7 mouse cellular contexts compared by ENCODE assay signal in the genomic region with DNA sequence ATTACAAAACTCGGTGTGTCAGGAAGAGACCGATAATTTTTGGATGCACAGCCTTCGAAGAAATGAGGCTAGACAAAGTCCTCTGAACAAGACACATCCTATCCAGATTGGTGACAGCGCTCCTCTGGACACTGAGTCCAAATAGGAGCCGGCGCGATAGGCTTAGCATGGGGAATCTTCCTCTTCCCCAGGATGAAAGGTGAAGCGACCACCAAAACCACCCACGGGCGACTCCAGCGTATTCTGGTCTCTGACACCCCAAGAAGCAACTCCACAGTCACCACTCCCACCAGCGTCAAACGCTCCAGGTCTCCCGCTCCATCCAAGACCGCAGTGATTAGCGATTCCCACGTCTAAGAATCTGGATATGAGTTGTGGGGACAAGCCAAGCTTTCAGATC. TPM values are rescaled to one million over a fixed set of nuclear protein-coding genes. Genes with fewer than 3 reads are reported as not detected.
A peak's percentile ranks its signal among the peaks of the same experiment; 100 is the strongest.
DNase-seq lines count a peak whose midpoint lies in the region; ATAC-seq and TF ChIP-seq lines count a peak whose summit lies in the region.

No protein-coding gene starts in this region.

- H3K4me1 ChIP-seq in lung, postnatal 0 days (ENCODE audit: insufficient read depth, low read depth, low read length) = peaks cover 10% of the 10 kb centered on the region; the same call in 1 of the 2 replicates
- H3K4me1 ChIP-seq in forebrain, embryonic 14.5 days (ENCODE audit: control insufficient read depth, insufficient read depth, low read length) = peaks cover 4% of the 10 kb centered on the region
- H3K4me1 ChIP-seq in limb, embryonic 11.5 days (ENCODE audit: control insufficient read depth, insufficient read depth, low read length) = peaks cover 11% of the 10 kb centered on the region
- H3K4me1 ChIP-seq in stomach, embryonic 15.5 days = peaks cover 3% of the 10 kb centered on the region

- H3K4me2 ChIP-seq in lung, postnatal 0 days (replicated peaks; ENCODE audit: low read depth, low read length) = peak overlapping the region; percentile 99
- H3K4me2 ChIP-seq in forebrain, embryonic 14.5 days (ENCODE audit: low read length) = peak overlapping the region; percentile 97
- H3K4me2 ChIP-seq in limb, embryonic 11.5 days (ENCODE audit: low read depth, severe bottlenecking) = peak overlapping the region; percentile 78; the same call in 1 of the 2 replicates
- peak overlapping the region; percentile 97 for H3K4me2 ChIP-seq in stomach, embryonic 15.5 days

- no peak for TF ChIP-seq CTCF in lung, postnatal 0 days (IDR thresholded peaks at IDR 0.05)

- H3K9me3 ChIP-seq in lung, postnatal 0 days (ENCODE audit: low read length) = no peaks in the 10 kb centered on the region
- H3K9me3 ChIP-seq in forebrain, embryonic 14.5 days (replicated peaks; ENCODE audit: control insufficient read depth, low read length) = no peaks in the 10 kb centered on the region
- H3K9me3 ChIP-seq in limb, embryonic 11.5 days (ENCODE audit: control insufficient read depth, low read length) = no peaks in the 10 kb centered on the region
- H3K9me3 ChIP-seq in stomach, embryonic 15.5 days = no peaks in the 10 kb centered on the region

- H3K27me3 ChIP-seq in lung, postnatal 0 days (replicated peaks; ENCODE audit: insufficient read depth, low read length) = peaks cover 15% of the 10 kb centered on the region
- H3K27me3 ChIP-seq in forebrain, embryonic 14.5 days (replicated peaks; ENCODE audit: control insufficient read depth, insufficient read depth, low read length) = peaks cover 20% of the 10 kb centered on the region
- peaks cover 43% of the 10 kb centered on the region for H3K27me3 ChIP-seq in limb, embryonic 11.5 days (ENCODE audit: control insufficient read depth, insufficient read depth, low read length)
- peaks cover 16% of the 10 kb centered on the region for H3K27me3 ChIP-seq in stomach, embryonic 15.5 days (replicated peaks)

- H3K36me3 ChIP-seq in lung, postnatal 0 days (ENCODE audit: insufficient read depth, low read length) = no peaks in the 10 kb centered on the region
- H3K36me3 ChIP-seq in forebrain, embryonic 14.5 days (ENCODE audit: control insufficient read depth, insufficient read depth, low read length) = no peaks in the 10 kb centered on the region
- no peaks in the 10 kb centered on the region for H3K36me3 ChIP-seq in limb, embryonic 11.5 days (ENCODE audit: control insufficient read depth, insufficient read depth, low read length)
- no peaks in the 10 kb centered on the region for H3K36me3 ChIP-seq in stomach, embryonic 15.5 days

- no peak overlapping the region for H3K9ac ChIP-seq in lung, postnatal 0 days (replicated peaks; ENCODE audit: low read depth)
- H3K9ac ChIP-seq in forebrain, embryonic 14.5 days (ENCODE audit: low read length) = peak overlapping the region; percentile 65; the same call in 1 of the 2 replicates
- no peak overlapping the region for H3K9ac ChIP-seq in limb, embryonic 11.5 days (ENCODE audit: low read length)
- H3K9ac ChIP-seq in stomach, embryonic 15.5 days = no peak overlapping the region

- DNase-seq in lung, postnatal 0 days (ENCODE audit: low spot score) = no peak
- no peak for DNase-seq in lung, postnatal 4 days
- peak; percentile 4 for DNase-seq in forebrain, embryonic 14.5 days (ENCODE audit: low spot score)
- DNase-seq in limb, embryonic 11.5 days (ENCODE audit: low spot score) = no peak
- no peak for DNase-seq in cerebellum, adult 9-11 months
- no peak for DNase-seq in T-cell, adult 2 months (ENCODE audit: low spot score)

- peak overlapping the region; percentile 63 for H3K4me3 ChIP-seq in lung, postnatal 0 days (ENCODE audit: low read depth, low read length)
- peak overlapping the region; percentile 66 for H3K4me3 ChIP-seq in forebrain, embryonic 14.5 days (ENCODE audit: low read depth, low read length)
- peak overlapping the region; percentile 64 for H3K4me3 ChIP-seq in limb, embryonic 11.5 days (ENCODE audit: low read depth, low read length)
- peak overlapping the region; percentile 71 for H3K4me3 ChIP-seq in stomach, embryonic 15.5 days (replicated peaks)

- WGBS in lung, postnatal 0 days = 3% methylated on average over 17 of the region's 17 CpGs
- WGBS in forebrain, embryonic 14.5 days = under 1% methylated on average over 17 of the region's 17 CpGs
- 2% methylated on average over 17 of the region's 17 CpGs for WGBS in limb, embryonic 11.5 days
- WGBS in stomach, embryonic 15.5 days = 1% methylated on average over 17 of the region's 17 CpGs

- no peak for TF ChIP-seq EP300 in lung, postnatal 0 days (IDR thresholded peaks at IDR 0.05)

- ATAC-seq in lung, postnatal 0 days = no peak
- ATAC-seq in forebrain, embryonic 14.5 days = no peak
- ATAC-seq in limb, embryonic 11.5 days (ENCODE audit: insufficient number of reproducible peaks, low FRiP score, low TSS enrichment, low read depth) = no peak
- no peak for ATAC-seq in stomach, embryonic 15.5 days (ENCODE audit: insufficient read depth, low FRiP score, low read depth)

- no peak overlapping the region for H3K27ac ChIP-seq in lung, postnatal 0 days (ENCODE audit: low read length)
- H3K27ac ChIP-seq in forebrain, embryonic 14.5 days (ENCODE audit: low read depth, low read length) = no peak overlapping the region
- no peak overlapping the region for H3K27ac ChIP-seq in limb, embryonic 11.5 days (replicated peaks; ENCODE audit: low read depth, low read length)
- no peak overlapping the region for H3K27ac ChIP-seq in stomach, embryonic 15.5 days

RNA-seq across cellular contexts. Expression of a gene that starts 1.1 kb away (rescaled TPM):
- 15.5 and 17.8 TPM in 2 replicates for polyA plus RNA-seq in lung, postnatal 0 days (2015; fragmentation: Nextera tagmentation; extraction: Ambion mirVana)
- polyA plus RNA-seq in forebrain, embryonic 14.5 days (2014; fragmentation: Nextera tagmentation; extraction: Ambion mirVana) = 11.7 and 16.3 TPM in 2 replicates
- polyA plus RNA-seq in limb, embryonic 11.5 days (2014; fragmentation: Nextera tagmentation; extraction: Ambion mirVana) = 18.9 and 21.1 TPM in 2 replicates
- 28.8 and 29.5 TPM in 2 replicates for polyA plus RNA-seq in stomach, embryonic 15.5 days (2015; fragmentation: Nextera tagmentation; extraction: Ambion mirVana)
